Mouse (Mus musculus): ENCODE data around the gene Sass6.
"Not testable (repeated sequence)": the region's sequence is repeated elsewhere in the genome, so short reads cannot be mapped to it uniquely, and the experiment has no call there.

Sass6 gene

DNA sequence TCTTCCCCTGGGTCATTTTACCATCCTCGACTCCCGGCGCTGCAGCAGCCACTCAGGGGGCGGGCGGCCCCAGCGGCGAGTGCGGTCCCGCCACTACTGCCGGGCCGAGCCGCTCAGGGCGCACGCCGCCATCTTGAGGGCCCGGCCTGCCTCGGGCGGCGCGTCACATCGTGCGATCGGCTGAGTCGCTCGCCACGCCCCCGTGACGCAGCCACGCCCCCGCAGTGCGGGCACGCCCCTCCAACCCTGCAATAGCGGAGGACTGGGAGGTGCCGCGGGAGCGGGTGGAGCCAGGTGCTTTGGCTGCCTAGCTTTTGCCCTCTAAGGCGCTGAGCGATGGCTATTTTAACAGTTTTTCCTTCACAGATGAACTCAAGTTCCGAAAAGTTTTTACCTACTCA, 67.7 kb downstream of the Sass6 start, which contains the start of gene Mfsd14a:
TSS of gene Mfsd14a (minus strand) at position 215 of the 401 bp plus-strand sequence.
- peak; percentile 98 for DNase-seq (ENCODE audit: low read depth, low spot score)

DNA sequence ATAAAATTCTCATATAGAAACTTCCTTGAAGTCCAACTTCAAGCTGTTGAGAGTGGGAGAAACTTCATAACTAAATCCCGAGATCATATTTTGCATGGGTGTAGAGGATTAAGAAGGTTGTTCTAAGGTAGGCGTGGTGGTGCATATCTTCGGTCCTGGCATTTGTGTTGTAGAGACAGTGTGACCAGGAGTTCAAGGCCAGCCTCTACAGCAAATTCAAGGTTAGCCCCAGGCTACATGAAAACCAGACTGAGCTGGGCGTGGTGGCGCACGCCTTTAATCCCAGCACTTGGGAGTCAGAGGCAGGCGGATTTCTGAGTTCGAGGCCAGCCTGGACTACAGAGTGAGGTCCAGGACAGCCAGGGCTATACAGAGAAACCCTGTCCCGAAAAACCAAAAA, 69.5 kb downstream of the Sass6 start:
- not testable (repeated sequence) for DNase-seq (ENCODE audit: low read depth, low spot score)

Measured in A20 (cell line).